Mouse (Mus musculus): ENCODE results near the gene Sord. TPM values are rescaled to one million over a fixed set of nuclear protein-coding genes. Genes with fewer than 3 reads are reported as not detected.

Sord gene
- total RNA-seq, 2 experiments from 2014 or later: 162 to 168 TPM

GRCm38 (mm10) chr2:122301081-122301920 is 66.8 kb downstream of the Sord start:
- no peak for DNase-seq
- intact Hi-C loops (cut with DNase I): loop anchor here (5.0 kb wide), 2 partner anchors 59 to 229 kb away; no protein-coding TSS in a partner anchor

- intact Hi-C loops (cut with DNase I): loop anchor here (2.0 to 5.0 kb wide), 3 partner anchors 60 to 230 kb away; no protein-coding TSS in a partner anchor
- DNase-seq: no peak
These were observed 67.5 kb downstream of the Sord start for GRCm38 (mm10) chr2:122301921-122302573.

- peak; percentile 52 to 55 for DNase-seq
- intact Hi-C loops (cut with DNase I): loop anchor here (2.0 to 5.0 kb wide), 3 partner anchors 60 to 230 kb away; no protein-coding TSS in a partner anchor
These were observed 68.2 kb downstream of the Sord start for GRCm38 (mm10) chr2:122302574-122303241.

GRCm38 (mm10) chr2:122304544-122304943 is 70.0 kb downstream of the Sord start:
- no peak for DNase-seq
- intact Hi-C loops (cut with DNase I): loop anchor here (5.0 kb wide), 2 partner anchors 62 to 232 kb away; no protein-coding TSS in a partner anchor

GRCm38 (mm10) chr2:122305097-122305892 is 70.7 kb downstream of the Sord start:
- intact Hi-C loops (cut with DNase I): no loop called here

GRCm38 (mm10) chr2:122306184-122306583 is 71.6 kb downstream of the Sord start:
- intact Hi-C loops (cut with DNase I): no loop called here
- DNase-seq: no peak

More at GRCm38 (mm10) chr2:122305097-122305892, 70.7 kb downstream of the Sord start:
- DNase-seq: no peak

GRCm38 (mm10) chr2:122309647-122310046 is 75.1 kb downstream of the Sord start:
- DNase-seq: no peak
- intact Hi-C loops (cut with DNase I): no loop called here

GRCm38 (mm10) chr2:122311561-122311960 is 77.0 kb downstream of the Sord start:
- intact Hi-C loops (cut with DNase I): no loop called here
- DNase-seq: no peak

GRCm38 (mm10) chr2:122312722-122313417 is 78.3 kb downstream of the Sord start:
- peak; percentile 62 to 77 for DNase-seq
- intact Hi-C loops (cut with DNase I): no loop called here

- intact Hi-C loops (cut with DNase I): no loop called here
- no peak for DNase-seq
These were observed 79.0 kb downstream of the Sord start, which contains the start of gene Duoxa1 for GRCm38 (mm10) chr2:122313536-122313935. Gene Duoxa1 (minus strand): TSS chr2:122313730.

Other genes with a start within 250 kb of the Sord start
- 10 to 100 TPM; 22.7 to 23.8 TPM for gene Eif3j1, start 206.2 kb upstream of the Sord start, total RNA-seq (2021)
- 10 to 100 TPM; 10.7 to 11.0 TPM for gene Spg11, start 116.4 kb upstream of the Sord start, total RNA-seq (2021)
- gene B2m, start 87.1 kb upstream of the Sord start, total RNA-seq (2021): 100 to 1,000 TPM; 162 to 248 TPM
- under 1 TPM in 1 of 2 experiments, not detected in 1; 0.14 TPM for gene Trim69, start 74.0 kb upstream of the Sord start, total RNA-seq (2021)
- not detected for gene Patl2, start 48.6 kb upstream of the Sord start, total RNA-seq (2021)
- gene Terb2, start 48.5 kb upstream of the Sord start, total RNA-seq (2021): not detected
- gene Duox2, start 63.7 kb downstream of the Sord start, total RNA-seq (2021): under 1 TPM; 0.35 to 0.47 TPM
- gene Duoxa2, start 64.2 kb downstream of the Sord start, total RNA-seq (2021): not detected
- gene Duoxa1, start 79.0 kb downstream of the Sord start, total RNA-seq (2021): under 1 TPM in 1 of 2 experiments, not detected in 1; 0.39 TPM
- gene Duox1, start 80.9 kb downstream of the Sord start, total RNA-seq (2021): under 1 TPM; 0.17 to 0.27 TPM
- gene Shf, start 134.4 kb downstream of the Sord start, total RNA-seq (2021): 1 to 10 TPM; 5.0 to 6.1 TPM
- 10 to 100 TPM; 21.7 to 22.4 TPM for gene Slc28a2, start 191.7 kb downstream of the Sord start, total RNA-seq (2021)